Mouse (Mus musculus) spleen, postnatal 4 days (tissue): ENCODE measurements at regions not wholly inside any gene's neighbourhood (a gene's known extent, or its start where the extent isn't known, plus 50 kb on each side); places are given as distances from the start of the nearest gene placed in this dataset.
"Not testable (repeated sequence)": the region's sequence is repeated elsewhere in the genome, so short reads cannot be mapped to it uniquely, and the experiment has no call there.

Experiments
- DNase-seq, 2 experiments: peaks; one replicate each; pipeline ENCODE4 v3.0.0; 2022; ENCODE audit warnings: low spot score in 2 of 2

DNA sequence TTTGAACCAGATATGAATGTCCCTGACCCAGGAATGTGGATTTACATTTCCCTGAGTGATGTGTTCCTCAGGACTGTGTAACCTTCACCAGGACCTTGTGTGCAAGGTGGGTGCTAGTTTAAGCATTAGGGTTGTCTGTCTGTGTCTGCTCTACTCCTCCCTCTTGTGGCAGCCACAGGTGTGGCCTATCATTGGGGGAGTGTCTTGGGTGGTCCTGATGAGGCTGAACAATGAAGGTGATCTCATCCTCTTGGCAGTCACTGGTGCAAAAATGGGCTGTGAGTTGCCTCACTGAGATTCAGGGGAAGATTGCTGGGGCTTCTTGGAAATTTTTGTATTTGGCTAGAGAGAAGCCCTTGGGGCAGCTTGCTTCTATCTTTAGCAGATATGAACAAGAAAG, 179.4 kb upstream of the Ube2e1 start:
- DNase-seq: no peak

DNA sequence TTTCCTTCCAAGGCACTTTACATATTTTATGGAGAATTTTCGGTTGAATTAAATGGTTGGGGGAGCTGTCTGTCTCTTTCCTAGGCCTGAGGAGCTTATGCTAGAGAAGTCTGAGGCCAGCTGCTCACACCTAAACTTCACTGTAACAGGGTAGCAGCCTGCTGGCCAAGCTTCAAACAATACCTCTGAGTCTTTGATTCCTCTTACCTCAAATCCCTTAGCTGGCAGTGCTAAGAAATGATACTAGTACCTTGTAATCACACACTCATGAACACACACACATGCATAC, 176.6 kb upstream of the Ube2e1 start:
- DNase-seq: no peak

DNA sequence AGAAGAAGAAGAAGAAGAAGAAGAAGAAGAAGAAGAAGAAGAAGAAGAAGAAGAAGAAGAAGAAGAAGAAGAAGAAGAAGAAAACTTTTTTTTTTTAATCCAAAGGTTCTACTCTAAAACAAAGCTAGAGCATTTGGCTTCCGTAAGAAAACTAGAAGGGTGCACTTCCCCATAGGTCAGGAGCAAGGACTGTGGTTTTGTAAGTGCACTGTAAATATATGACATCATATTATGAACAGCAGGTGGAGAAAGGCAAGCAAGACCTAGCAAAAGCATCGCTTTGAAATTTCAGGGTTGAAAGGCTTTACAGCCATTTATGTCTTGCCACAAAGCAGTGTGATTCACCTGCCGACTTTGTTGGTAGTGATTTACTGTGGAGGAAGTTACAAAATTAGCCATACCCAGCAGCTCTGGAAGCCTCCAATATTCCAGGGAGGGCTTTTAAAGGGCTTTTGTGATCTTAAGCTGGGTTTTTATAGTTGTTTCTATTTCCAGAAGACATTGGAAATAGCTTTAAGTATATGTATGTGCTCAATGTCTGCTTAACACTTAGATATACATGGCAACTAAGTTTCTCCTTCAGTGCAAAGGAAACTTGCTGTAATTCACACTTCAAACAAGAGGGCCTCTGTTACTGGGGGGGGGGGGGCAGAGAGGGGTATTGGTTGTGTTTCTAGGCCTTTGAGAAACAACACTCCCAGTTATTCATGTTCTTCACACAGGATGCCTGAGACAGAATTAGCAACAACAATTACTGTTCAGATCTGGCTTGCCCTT, 176.1 kb upstream of the Ube2e1 start:
- no peak for DNase-seq

DNA sequence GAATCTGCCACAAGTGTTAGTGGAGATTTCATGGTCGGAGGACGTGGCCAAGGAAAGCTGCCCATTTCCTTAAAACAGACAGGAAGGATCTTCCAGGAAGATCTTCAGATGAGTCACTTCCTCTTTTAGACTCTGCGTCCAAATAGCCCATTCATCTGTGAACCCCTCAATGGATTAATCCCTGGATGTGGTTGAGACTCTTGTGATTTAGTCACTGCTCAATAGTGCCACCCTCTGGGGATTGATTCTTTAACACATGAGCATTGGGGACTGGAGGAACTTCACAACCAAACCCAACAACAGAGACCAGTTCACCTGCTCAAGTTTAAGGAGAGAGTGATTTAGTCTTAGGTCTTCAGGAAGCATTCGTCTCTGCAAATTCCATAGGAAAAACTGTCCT, 174.5 kb upstream of the Ube2e1 start:
- DNase-seq: no peak

DNA sequence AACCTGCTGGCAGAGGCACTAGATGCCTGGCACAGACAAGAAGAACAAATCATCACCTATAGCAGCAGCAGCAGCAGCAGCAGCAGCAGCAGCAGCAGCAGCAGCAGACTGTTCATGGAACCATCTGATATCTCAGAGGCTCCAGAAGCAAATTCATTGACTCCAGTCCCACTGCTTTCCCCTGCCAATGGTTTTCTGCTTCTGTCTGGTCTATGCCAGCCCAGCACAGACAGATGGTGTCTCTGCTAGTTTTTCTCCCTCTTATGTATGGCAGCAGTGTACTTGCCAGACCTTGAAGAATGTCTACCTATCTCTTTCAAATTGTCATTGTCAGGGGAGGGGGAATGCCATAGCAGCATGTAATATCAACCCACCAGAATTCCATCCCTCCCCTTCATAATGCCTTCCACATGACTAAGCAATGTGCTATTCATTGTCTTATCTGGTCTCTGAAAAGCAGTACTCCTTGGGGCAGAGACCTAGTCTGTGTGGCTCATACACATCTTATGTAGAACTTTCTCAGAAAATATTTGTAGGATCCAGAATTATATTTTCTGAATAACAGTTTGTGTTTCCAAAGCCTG, 168.7 kb upstream of the Ube2e1 start:
- DNase-seq: no peak

DNA sequence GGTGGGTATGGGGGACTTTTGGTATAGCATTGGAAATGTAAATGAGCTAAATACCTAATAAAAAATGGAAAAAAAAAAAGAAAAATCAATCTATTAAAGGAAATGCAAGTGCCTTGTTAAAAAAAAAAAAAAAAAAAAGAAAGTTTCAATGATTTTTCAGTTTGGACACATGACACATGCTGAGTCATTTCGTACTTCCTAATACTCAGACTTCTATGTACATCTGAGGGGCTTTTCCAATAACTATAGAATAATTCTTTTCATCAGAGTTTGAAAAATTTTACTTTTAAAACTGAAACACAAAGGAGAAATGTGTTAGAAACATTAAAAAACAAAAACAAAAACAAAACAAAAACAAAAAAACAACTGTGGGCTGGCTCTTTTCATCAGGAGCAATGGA, 162.4 kb upstream of the Ube2e1 start:
- no peak for DNase-seq

DNA sequence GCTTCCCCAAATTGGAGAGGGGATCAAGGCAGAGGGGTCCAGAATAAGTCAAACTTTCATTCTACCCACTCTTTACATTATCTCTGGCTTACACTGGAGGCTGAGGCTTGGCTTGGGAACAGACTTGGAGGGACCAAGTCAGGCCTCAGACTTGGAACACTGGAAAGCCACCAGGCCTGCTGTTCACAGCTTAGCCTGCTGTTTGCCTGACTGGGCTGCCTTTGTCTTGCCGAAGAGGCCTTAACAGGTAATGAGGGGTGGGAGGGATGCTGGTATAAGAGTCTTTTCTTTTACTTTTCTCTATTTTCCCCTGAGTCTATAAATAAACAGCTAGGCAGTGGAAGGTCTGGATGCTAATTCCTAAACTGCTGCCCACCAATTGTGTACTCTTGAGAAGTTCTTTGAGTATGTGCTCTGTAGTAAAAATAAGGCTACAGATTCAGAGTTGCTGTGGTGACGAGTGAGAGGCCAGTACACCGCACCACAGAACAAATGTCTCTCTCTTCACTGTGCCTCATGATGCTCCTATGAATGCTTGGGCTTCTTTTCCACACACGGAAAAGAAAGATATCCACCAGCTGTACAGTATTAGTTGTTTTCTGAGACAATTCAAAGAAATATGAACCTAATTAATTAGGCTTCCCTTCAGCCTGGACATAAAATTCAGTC, 154.6 kb upstream of the Ube2e1 start:
- DNase-seq: no peak

DNA sequence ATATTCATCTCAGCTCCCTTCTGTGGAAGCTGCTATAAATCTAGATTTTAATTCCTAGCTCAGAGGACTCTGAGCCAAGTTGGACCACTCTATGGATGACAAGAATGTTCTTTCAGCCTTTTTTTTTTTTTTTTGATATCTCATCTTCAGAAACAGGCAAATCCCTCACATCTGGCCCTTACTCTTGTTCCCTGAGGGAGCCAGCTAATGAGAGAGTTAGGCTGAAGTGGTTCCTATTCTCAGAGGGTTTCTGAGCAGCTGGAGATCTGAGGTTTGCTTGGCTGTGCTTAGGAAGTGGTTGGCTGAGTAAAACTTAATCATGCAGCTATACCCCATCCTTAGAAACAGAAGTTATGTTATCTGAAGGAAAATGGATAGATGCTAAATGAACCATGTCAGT, 153.9 kb upstream of the Ube2e1 start:
- DNase-seq: no peak

DNA sequence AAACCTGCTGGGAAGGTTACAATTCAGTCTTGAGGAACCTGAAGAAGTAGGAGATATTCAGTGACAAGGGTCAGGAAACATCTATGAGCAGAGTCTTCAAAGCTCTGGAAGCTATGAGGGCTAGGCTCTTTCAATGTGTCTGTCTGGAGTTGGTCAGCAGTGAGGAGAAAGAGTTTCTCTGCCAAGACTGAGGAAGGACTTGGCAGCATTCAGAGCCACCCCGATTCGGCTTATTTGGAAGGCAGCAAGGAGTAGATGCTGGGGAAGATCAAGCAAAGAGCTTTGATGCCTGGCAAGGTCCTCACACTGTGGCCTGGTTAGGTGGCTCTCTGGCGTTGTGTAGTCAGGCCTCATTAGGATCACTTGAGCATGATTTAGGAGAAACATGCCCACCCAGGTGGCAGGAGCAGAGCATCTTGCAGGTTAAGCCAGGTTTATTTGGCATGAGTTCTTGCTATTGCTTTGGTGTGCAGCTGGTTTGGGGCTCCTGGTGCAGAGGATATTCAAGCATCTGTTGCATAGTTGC, 145.2 kb upstream of the Ube2e1 start:
- DNase-seq: no peak

DNA sequence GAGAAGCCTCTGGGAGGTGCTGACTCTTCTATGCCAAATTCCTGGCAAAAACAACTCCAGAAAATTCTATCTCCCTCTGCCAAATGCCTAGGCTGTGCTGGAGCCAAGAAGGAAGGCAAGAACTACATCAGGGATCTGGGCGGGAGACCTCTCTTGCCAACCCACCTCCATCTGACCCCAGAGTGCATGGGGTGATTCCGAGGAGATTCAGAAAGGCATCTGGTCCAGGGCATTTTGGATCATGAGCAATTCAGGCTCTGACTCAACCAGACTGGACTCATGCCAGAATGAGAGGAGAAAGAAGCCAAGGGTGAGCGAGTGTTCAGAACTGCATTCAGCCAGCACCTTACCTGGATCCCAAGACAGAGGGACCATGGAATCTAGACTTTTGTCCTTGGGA, 137.0 kb upstream of the Ube2e1 start:
- peak in 1 of 2 experiments; percentile 28 for DNase-seq

DNA sequence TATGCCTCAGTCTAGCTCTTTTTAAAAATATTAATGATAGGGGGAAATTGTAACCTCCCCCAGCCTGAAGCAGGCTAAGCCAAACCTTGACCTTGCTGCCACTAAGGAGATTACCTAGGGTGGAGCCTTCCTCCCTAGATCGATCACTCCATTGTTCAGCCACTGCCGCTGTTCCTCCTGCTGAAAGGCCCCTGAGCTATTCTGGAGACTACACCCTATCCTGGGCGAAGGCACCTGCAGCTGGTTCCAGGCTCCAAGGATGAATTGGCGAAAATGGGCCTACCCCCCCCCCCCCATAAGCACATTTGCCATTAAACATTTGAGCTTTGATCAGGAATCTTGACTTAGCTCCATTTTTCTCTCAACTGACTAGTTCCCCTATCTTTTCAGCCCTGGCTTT, 135.2 kb upstream of the Ube2e1 start:
- not testable (repeated sequence) for DNase-seq

DNA sequence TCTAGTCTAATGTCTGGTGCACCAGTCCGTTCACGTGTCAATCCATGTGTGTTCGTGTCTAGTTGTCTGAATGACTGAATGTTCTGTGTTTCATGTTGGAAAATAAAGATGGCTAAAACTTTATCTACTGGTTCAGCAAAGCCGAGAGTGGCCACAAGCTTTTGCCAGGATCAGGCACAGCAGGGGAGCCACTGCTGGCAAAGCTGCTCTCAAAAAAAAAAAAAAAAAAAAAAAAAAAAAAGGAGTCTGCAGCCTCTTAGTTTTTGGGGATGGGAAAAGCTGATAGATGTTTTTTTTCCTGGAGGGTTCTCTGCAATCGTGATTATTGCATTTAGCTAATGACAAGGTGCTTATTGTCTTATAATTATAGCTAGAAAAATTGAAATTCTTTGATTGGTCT, 132.5 kb upstream of the Ube2e1 start:
- DNase-seq: not testable (repeated sequence)

DNA sequence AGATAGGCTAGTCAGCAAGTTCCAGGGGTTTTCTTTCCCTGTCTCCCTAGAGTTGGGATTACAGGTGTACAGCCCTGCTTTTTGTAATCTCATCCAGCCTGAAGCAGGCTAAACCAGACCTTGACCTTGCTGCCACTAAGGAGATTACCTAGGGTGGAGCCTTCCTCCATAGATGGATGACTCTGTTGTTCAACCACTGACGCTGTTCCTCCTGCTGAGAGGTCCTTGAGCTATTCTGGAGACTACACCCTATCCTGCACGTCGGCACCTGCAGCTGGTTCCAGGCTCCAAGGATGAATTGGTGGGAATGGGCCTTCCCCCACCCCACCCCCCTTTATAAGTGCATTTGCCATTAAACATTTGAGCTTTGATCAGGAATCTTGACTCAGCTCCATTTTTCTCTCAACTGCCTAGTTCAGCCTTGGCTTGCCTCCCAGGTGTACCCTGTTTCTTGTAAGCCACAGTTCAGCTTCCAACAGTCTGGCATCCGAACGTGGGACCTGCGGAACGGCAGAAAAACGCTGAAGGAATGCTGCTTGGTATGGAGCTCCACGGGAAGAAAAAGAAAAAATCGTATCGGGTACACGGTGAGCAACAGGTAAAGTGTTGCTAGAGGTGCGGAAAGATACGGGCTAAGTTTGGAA, 131.7 kb upstream of the Ube2e1 start:
- no peak for DNase-seq

DNA sequence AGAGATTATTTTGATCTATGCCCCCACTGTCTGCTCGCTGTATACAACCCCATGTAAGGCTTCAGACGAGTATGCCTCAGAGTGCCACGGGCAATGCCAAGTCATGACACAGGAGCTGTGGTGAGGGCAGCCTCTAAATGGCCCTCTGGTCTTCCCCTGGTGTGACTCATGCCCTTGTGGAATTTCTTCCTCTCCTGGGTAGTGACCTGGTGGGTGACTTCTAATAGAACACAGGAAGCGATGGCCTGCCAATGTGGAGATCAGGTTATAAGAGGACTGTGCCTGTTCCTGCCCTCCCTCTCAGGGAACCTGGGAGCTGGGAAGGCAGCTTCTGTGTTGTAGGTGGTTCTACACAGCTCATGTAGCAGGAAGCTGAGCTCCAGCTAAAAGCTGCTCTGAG, 130.7 kb upstream of the Ube2e1 start:
- DNase-seq: no peak

DNA sequence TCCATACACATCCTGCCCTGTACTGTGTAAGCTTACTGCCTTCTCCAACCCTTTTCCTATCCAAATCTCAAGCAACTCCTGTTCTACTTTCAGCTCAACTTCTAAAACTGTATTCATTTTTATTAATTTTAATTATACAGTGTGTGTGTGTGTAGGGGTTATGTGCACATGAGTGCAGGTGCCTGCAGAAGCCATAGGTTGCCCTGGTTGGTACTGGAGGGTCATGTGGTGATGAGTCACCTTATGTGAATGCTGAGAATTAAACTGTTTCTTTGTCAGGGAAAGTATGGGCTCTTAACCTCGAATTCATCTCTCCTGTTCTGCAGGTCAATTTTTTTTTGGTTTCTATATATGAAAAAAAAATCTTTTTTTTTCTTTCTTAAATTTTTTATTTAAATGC, 117.0 kb upstream of the Ube2e1 start:
- DNase-seq: no peak

DNA sequence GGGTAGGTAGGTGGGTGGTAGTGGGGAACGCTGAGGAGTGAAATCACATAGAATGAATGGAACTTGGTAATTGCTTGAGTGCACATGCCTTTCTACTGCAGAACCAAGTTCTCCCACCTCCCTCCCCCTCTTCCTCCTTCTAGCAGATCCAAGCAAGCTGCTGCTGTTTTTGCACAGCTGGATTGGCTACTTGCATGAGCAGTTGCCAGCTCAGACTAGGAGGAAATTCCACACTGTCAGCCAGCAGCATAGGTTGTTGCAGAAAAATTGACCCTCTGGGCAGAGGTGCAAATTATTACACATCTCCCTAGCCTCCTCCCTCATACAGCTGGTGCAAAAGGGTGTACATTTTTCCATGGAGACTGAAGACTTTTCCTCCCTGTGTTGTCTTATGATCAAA, 112.8 kb upstream of the Ube2e1 start:
- no peak for DNase-seq

DNA sequence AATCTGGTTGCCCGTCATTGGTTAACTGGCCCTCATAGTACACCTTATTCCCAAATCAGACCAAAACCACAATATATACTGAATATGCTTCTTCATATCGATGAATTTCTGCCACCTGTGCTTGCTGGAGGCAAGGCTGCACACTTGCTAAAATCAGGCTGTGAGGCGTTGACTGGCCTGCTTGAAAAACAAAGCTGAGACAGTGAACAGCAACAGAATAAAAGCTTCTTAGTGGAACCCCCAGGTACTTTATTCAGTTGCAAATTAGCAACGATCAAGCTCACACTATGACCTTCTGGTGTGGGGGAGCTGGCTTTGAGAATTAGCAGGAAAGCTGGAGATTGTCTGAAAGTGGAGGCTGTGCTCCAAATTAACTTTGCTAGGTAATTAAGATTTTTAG, 97.3 kb upstream of the Ube2e1 start:
- DNase-seq: not testable (repeated sequence)

DNA sequence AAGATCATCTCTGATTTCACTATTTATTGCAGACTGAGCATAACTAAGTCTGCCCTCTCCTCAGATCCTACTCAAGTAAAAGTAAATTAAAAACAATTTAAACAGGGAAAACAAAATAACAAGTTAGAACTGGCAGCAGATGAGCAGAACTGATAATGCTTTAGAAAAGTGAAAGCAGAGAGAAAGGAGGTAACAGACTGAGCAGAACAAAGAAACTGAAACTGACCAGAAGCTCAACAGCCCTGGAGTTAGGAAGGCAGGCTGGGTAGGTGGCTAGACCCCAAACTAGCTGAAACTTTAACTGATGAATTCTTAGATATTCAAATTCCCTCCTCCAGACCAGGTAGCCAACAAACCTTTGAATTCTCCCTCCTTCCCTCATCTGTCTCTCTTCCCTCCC, 94.2 kb upstream of the Ube2e1 start:
- DNase-seq: no peak

DNA sequence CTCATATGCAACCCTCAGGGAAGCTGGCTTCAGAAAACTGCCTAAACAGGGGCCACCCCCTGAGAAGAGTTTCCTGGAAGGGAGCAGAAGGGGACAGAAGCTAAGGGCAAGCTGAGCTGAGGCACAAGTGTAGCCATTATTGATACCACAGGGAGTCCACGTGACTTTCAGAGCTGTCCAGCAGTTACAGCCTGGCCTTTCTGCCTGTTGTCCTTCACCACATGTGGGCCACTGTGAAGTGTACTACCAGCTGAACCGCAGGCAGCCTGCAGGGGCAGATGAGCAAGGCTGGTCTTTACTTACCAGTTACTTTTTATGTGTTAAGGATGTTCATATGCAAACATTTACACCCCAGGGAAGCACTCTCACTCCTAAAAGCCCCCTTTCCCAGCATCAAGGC, 85.2 kb upstream of the Ube2e1 start:
- DNase-seq: no peak

DNA sequence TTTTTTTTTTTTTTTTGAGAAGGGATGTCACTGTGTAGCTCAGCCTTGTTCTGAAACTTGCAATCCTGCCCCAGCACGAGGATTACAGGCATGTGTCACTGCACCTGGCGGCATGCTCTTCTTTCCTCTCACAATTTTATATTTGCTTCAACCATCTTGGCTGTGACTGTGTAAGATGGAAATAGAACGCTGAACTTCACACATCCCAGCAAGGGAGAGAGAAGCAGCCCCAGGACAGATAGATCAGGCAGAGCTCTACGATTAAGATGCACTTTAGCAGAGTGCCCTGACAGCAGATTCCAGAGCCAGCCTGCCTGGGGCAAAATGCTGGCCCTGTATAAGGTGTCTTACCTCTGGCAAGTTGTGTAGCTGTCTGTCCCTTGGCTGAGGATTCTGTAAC, 84.7 kb upstream of the Ube2e1 start:
- DNase-seq: no peak

DNA sequence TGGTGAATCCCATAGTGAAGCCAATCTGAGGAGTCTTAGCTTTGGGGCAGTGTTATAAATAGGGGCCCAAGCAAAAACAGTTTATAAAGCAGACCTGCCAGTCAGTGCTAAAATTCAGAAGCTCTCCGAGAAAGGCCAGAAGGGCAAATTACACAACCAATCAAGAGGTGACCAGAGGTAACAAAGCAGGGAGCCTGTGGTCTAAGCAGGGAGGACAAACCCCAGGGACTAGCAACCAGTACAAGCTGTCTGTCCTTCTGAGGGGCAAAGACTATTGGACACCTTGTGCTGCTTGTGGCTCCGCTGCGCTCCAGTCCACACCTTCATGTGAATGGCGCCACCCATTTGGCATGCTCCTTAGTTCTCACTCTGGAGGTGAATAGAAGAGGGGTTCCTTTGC, 67.3 kb upstream of the Ube2e1 start:
- no peak for DNase-seq

DNA sequence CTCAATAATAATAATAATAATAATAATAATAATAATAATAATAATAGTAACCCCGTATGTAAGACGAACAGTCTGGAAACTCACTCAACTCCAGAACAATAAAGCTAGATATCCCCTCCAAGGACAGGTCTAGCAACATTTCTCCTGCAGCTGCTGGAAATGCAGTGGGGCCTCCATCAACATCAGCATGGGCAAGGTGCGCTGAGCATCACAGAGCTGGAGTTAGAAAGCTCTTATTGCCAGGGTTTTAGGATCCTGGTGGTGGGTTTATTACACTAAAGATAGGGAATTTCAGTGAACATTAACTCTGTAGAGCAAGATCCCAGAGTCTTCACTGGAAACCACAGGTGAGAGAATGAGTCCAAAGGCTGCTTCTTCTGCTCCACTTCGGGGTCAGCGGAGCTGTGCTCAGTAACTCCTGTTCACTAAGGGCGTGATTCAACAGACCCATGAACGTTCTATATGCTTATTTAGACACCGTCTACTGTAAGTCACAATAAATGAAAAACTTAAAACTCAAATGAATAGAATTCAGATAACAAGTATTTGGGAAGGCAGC, 64.6 kb upstream of the Ube2e1 start:
- DNase-seq: no peak
